Mouse (Mus musculus) lung, postnatal 25 days (tissue): ENCODE results near the gene Sgpl1.
"Not testable (repeated sequence)": the region's sequence is repeated elsewhere in the genome, so short reads cannot be mapped to it uniquely, and the experiment has no call there.

Experiments
- DNase-seq: peaks from one replicate; pipeline ENCODE4 v3.0.0; 2022; ENCODE audit warnings: low spot score

Sgpl1 gene

DNA sequence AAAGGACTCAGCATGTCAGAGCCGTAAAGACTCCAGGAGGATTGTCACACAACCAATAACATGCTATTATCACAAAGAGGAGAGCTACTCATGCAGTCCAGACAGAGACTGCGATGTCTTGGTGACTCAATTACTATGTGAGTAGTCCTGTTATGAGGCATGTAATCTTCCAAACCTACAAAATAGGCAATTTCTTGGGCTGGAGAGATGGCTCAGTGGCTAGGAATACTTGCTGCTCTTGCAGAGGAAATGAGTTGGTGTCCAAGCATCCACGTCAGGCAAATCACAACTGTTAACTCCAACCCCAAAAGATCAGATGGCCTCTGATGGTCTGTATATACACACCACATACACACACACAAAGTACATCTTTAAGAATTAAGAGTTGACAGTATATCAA is 8.1 kb upstream of the Sgpl1 start:
- DNase-seq, result no peak

DNA sequence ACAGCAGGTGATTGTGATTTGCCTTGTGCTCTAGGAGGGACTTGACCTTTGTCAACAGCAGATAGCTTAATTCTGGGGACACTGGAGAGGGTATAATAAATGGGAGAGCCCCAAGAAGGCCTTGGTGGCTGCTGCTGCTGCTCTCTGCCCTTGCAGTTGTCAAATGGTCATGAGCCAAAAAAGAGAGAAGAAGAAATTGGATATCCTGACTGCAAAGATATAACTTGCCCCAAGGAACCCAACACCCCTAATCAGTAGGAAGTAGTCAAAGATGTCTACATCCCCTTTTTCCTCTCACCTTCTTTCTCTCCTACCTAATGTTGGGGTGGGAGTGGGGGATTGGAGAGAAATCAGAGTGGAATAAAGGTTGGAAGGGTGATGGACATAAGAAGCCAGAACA is 4.6 kb upstream of the Sgpl1 start:
- no peak for DNase-seq

DNA sequence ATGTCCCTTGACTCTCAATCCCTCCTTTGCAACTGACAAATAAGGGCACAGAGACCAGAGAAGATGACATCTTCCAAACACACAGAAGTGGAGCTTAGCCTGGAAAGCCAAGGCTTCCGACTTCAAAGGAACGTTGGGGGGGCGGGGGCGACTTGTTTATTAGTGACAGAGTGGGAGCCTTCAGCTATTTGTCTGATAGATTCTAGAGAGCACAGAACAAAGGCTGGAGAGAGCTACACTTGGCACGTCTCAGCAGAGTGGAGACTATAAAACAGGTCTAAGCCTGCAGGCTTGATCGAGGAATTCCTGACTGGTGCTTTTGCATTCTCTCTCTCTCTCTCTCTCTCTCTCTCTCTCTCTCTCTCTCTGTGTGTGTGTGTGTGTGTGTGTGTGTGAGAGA is 3.1 kb upstream of the Sgpl1 start:
- no peak for DNase-seq

DNA sequence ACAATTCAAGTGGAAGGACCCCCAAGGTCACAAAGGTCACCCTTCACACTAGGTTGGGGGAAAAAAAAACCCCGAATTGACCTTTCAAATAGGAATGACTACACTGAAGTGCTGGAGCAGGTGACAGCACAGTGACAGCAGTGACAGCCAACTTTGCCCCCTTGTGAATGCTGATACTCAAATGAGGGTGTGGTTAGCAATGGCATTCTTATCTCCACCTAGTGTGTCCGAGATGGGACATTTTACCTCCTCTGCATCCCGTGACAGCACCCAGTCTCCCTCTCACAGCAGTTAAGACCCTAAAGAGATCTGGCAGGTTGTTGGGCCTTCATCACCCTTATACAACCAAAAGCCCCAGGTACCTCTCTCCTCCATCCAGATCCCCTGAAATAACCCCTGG is 2.0 kb upstream of the Sgpl1 start:
- no peak for DNase-seq

DNA sequence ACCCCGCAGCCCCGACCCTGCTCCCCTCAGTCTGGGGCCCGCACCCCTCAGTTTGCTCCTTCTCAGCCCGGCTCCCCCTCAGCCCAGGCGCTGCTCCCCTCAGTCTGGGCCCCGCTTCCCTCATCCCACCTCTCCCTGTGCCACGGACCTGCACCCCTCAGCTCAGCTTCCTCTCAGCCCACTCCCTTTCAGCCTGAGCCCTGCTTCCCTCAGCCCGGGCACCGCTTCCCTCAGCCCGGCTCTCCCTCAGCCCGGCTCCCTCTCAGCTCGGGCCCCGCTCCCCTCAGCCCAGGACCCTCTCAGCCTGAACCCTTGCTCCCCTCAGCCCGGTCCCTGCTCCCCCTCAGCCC is 721 bp downstream of the Sgpl1 start:
- DNase-seq, result no peak

- peak; percentile 42 for DNase-seq
These were observed 1.2 kb downstream of the Sgpl1 start for GRCm38 (mm10) chr10:61146119-61146806.

GRCm38 (mm10) chr10:61145766-61146118 is 1.8 kb downstream of the Sgpl1 start:
- no peak for DNase-seq

DNA sequence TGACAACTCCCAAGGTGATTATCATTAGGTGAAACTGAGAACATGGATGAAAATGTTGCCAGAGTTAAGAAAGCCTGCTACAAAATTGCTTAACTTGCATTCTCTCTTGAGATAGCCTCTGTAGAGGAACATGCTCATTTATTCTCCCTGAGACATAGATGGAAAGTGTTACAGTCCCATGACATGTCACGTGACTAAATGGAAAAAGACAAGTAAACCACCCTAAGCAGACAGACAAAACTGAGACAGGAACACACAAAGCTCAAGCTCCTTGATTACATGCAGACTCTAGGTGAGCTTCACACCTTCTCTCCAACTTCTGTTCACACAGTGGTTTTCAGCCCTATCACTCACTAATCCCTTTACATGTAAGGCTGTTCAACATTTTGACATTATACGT is 4.2 kb downstream of the Sgpl1 start:
- DNase-seq, result no peak

GRCm38 (mm10) chr10:61137567-61137966 is 9.9 kb downstream of the Sgpl1 start:
- no peak for DNase-seq

DNA sequence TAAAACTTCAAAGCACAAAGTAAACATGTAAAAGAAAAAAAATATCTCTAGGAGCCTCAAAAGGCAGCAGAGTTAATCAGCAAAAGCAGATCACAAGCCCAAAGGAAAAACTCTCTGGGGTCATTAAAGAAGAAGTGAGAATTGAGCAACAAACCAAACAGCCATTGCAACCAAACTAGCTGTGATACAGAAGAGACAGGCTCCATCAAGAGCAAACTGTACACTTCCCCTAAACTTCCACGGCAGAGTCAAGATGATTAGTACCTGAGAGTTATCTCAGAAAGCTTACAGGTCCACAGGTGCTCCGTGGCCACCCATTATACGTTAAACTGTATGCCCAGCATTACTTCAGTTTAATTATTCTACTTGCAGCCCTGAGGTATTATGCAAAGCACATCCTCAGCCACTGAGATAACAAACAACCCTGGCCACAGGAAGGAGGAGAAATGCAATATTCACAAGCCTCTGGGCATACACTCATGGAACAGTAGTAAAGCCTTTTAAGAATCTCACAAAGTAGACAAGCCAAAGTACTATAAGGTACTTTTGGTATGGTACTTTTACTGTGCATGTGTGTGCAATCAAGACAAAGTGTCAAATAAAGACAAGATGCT is 12.2 kb downstream of the Sgpl1 start:
- DNase-seq, result no peak

DNA sequence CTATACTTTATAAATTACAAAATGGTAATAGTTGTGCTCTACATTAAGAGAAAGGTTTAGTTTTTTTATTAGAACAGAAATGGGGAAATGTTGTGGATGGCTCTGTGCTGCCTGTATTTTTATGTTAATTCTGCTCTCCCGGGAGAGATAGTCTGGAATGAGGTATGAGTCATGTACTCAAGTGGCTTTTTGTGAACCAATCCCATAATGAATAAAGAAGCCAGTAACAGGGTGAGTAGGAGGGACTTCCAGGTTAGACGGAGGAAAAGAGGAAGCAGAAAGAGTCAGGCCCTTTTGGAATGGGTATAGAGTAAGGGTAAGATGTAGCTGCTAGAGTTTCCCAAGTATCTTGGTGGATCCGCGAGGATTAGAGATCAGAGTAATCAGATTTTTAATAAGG is 13.5 kb downstream of the Sgpl1 start:
- no peak for DNase-seq

DNA sequence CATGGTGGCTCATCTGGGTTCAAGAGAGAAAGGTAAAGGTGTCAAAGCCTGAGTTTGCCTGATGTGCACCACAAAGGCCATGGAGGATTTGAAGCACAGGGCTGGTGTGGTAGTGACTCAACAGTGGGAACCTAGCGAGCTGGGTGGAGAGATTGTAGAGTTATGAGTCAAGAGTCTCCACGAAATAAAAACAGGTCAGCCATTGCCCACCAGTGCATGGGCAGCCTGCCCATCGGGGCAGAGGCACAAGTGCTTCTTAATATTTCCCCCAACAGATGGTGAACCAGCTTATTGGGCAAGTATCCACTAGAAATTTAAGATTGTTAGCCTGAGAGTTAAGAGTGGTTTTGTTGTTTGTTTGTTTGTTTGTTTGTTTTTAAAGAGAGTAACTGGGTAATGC is 16.5 kb downstream of the Sgpl1 start:
- DNase-seq, result no peak

- no peak for DNase-seq
These were observed 18.7 kb downstream of the Sgpl1 start for GRCm38 (mm10) chr10:61128701-61129365.

DNA sequence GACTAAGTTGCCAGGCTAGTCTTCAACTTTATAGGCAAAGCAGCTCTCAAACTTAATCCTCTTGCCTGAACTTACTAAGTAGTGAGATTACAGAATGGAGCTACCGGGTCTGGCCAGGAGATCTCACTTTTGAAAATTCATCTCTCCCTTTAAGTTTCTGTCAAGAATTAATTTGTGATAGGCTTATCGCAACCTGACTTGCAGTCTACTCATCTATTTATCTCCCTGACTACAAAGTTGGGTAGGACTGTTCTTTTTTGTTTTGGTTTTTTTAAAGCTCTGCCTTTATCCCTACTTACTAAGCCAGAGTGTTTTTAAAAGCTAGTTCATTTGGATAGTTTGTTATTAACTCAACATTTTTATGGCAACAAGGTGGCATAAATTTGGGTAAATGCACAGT is 23.0 kb downstream of the Sgpl1 start:
- DNase-seq, result no peak

DNA sequence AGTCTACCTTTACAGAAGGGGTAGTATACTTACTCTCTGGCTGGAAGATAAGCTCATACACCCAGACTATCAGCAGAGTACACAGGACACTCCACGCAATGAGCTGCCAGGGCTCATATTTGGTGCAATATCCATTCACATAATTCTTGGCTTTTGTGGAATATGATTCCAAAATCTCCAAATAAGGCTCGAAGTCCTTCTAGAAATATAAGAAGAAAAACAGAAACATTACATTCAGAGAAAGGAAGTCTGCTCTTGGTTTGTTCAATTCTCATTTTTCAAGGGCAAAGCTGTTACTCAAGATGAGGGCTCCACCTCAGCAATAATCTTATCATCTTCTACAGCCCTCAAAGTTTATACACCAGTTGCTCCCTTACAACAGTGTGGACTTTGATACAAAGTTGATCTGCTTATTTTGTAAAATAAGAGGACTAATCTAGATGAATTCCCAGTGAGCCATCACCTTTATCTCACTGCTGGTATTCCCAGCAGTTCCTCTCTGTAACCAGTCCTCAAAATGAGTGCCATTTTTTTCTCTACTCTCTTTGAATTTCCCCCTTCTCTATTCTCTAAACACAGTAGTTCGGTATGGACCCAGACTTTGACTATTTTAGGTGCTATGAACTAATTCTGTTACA is 24.1 kb downstream of the Sgpl1 start:
- no peak for DNase-seq

DNA sequence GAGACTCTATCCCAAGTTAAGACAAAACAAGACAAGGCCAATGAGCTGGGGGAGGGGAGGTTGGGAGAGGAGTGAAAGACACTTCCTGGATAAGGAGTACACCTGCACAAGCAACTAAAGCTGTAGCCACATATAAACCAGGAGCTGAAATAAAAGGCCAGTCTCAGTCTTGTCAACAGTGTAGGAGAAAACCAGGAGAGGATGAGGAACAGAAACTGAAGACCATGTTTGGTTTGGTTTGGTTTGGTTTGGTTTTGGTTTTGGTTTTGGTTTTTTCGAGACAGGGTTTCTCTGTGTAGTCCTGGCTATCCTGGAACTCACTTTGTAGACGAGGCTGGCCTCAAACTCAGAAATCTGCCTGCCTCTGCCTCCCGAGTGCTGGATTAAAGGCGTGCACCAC is 25.8 kb downstream of the Sgpl1 start:
- not testable (repeated sequence) for DNase-seq

- no peak for DNase-seq
These were observed 33.2 kb downstream of the Sgpl1 start for GRCm38 (mm10) chr10:61114246-61114720.

GRCm38 (mm10) chr10:61103564-61104114 is 43.9 kb downstream of the Sgpl1 start:
- no peak for DNase-seq

DNA sequence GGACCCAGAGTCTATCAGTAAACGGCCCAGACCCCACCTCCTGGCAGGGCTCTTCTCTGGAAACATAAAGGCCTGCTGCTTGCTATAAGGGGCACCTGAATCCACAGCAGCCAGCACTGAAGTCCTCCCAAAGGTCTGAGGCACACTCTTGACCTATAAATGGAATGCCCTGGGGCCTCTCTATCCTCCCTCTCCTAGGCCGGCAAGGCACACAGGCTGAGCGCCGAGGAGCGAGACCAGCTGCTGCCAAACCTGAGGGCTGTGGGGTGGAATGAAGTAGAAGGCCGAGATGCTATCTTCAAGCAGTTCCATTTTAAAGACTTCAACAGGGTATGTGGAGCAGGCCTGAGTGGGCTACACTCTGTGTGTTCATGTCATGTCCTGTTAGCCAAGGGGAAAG is 55.6 kb downstream of the Sgpl1 start:
- DNase-seq, result no peak

DNA sequence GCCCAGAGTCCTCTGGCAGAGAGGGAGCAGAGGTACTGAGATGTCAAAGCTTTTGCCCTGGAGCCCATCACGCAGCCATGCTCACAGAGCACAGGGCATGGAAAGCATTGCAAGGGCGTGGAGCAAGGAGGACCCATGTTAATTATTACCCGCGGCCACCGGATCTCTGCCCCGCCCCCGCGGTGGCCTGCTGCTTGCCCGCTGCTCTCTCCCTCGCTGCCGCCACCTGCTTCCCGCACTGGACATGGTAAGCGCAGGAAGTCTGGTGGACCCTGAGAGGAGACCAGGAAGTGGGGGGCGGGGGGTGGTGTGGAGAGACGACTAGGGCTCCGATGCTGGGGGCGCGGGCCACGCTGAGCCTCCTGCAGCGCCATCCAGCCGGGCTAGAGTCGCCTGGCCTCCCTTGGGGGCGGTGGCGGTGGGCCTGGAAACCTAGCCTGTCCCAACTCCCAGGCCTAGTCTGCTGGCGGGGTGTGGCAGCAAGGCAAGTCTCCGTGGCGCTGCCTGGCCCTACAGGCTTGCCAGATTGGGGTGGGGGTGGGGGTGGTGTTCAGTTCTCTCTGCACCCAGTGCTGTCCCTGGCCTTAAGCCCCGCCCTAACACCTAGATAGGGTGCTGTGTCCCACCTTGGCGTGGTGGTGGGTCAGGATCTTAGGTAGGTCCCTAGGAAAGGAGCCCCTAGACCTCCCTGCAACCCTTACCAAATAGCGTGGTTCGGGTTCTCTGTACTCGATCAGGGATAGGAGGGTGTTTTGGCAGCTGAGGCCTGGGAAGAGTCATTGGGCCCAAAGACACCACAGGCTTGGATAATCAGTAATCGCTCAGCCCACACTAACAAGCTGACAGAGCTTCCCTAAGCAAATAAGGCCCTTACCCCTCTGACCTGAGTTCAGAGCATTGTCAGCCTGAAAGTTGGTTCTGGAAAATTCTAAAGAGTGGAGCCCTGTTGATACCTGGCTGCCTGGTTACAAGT is 58.0 kb downstream of the Sgpl1 start, which contains the start of gene Pcbd1:
Gene Pcbd1 (plus strand): TSS at position 162 of the 973 bp plus-strand sequence.
- peak; percentile 45 for DNase-seq

DNA sequence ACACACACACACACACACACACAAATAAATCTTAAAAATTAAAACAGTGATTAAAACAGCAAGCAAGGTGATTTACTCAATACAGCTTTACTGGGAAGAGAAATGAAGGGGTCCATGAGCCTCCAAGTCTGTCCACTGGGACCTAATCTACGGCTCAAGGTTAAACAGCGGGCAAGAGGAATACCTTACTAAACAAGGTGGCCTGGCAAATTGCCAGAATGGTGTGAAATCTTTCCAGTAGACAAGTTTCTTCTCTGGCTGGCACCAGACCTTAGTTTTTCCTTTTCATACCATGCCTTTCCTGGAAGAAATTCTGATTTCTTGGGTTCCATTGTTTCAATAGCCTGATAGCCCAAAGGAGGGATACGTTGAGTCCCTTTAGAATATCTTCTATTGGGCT is 59.0 kb downstream of the Sgpl1 start:
- no peak for DNase-seq

DNA sequence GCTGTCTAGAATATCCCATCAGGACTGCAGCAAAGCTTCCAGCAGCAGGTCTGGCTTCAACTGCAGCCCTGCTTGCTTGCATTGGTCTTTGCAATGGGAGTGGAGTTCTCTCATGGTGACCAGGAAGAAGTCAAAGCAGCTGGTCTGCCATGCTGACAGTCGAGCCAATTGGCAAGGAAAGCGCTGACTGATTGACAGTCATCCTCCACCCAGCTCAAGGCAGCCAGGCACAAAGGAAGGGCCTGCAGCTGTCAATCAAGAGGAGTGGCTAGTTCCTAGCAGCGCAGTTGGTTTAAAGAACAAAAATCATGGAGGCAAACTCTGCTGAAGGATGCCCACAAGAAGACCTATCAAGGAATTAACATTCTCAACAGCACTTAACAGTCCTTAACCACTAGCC is 61.0 kb downstream of the Sgpl1 start:
- DNase-seq, result no peak
